Mouse (Mus musculus): ENCODE results near the gene Siglech.

DNA sequence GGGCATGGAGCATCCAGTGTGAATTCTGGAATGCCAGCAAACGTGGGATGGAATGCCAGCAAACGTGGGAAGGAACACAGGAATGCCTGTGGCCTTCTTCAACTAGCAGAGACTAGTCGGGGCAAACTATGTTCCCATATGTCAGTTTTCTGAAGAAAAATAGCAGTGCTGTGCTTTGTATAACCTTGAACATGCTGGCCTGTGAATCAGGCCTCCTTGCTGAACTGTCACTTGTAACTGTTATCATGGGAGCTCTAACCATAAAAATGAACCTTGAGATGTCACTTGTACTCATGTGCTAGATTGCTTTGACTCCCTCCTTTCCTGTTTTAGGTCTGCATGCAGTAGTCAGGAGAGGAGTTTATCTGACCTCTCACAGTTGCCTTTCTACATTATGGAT lies 17.1 kb upstream of the Siglech start:
- TF ChIP-seq CTCF (IDR thresholded peaks at IDR 0.05; ENCODE audit: low read depth) (no peak), EP300 (IDR thresholded peaks at IDR 0.05; ENCODE audit: low read depth) (no peak)
